Mouse (Mus musculus) ovary, postnatal 36 days (tissue): ENCODE measurements at regions not wholly inside any gene's neighbourhood (a gene's known extent, or its start where the extent isn't known, plus 50 kb on each side); places are given as distances from the start of the nearest gene placed in this dataset.

ENCODE experiments used
- DNase-seq: peaks from one replicate; pipeline ENCODE4 v3.0.0; 2022; ENCODE audit warnings: low spot score, mixed read lengths

GRCm38 (mm10) chr9:71358961-71359360 lies 126.8 kb downstream of the Polr2m start:
- no peak for DNase-seq

- no peak for DNase-seq
Observed at GRCm38 (mm10) chr9:71355721-71356120, 130.0 kb downstream of the Polr2m start.
